Mouse (Mus musculus): ENCODE results near the gene 4930556J24Rik.
"Not testable (repeated sequence)": the region's sequence is repeated elsewhere in the genome, so short reads cannot be mapped to it uniquely, and the experiment has no call there.

The 4930556J24Rik gene

DNA sequence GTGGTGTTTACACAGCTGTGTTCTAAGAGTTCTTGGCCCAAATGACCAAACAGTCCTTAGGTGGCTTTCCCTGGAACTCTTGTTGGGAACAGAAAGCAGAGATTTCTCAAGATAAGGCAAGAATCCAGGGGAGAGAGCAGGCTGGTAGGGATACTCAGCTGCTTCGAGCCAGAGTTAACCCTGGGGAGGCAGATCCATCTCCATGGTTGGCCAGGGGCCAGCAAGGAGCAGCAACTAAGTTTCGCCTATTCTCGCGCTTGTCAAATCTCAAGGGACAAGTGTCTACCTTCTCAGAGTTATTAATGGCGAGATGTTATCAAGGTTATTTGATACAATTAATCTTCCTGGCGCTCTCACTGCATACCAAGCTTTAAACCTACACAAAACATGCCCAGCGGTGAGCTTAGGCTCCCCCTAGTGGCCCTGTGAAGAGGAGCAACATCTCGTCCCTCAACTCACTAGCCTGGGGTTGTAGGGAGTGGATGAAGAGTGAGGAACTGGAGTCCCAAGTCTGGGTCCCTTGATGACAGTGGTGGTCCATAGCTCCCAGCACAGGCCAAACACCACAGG, 55.2 kb downstream of the 4930556J24Rik start:
- DNase-seq (ENCODE audit: low spot score), result peak; percentile 74

DNA sequence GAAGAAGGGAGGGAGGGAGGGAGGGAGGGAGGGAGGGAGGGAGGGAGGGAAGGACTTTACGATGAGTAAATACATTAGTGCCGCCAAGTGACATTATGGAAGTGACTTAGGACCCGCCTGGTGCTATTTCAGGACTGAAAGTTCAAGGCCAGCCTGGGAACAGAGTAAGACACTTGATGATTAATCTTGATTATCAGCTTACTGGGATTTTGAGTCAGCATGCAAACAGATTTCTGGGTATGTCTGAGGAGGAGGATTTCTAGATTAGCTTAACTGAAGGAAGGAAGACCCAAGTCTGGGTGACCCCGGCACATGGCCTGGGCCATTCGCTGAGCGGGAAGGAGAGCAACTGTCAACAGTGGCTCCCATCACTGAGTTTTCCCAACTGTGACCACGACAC, 56.1 kb downstream of the 4930556J24Rik start:
- no peak for DNase-seq (ENCODE audit: low spot score)

DNA sequence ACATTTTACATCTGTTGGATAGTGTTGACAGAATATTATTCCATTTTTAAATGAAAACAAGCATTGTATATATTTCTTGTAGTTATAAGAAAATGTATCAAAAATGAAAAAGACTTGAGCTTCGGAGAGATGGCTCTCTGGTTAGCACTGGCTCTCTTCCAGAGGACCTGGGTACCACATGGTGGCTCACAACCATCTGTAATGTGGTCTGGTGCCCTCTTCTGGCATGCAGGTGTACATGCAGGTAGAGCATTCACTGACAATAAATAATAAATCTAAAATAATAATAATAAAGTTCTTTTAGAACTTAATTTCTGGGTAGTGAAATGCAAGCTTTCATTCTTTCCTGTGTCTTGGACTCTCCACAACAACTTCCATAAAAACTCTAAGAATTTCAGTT, 57.8 kb downstream of the 4930556J24Rik start:
- peak; percentile 32 for DNase-seq (ENCODE audit: low spot score)

DNA sequence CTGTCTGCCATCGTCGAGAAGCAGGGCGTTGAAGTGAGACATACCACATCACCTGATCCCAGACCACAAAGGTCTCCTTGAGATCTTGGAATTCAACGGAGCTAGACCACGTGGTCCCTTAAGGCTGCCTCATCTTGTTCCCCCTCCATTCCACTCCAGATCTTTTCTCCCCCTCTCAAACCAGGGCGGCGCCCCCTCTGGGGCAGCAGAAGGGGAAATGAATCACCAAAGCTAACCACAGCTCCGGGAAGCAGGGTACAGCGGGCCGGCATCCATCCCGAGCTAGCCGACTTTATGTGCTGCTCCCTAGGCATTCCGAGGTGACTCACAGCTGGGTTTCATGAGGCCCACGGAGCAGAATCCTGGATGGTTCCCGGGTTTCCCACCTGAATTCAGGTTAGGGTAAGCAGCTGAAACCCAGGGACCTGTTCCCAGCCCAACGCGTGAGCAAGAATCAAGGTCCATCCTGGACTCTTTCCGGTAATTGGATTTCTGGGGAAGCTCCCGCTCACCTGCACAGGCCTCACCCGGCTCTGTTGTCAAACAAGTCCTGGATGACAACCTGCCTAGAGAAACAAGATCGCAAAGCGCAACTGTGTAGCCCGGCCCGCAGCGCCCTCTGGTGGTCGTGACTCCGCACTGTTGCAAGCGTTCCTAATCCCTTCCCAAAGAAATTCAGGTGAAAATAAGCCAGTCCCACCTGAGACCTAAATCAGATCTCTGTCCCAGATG, 62.3 kb downstream of the 4930556J24Rik start, which contains the start of gene Slc35e4:
Gene Slc35e4, minus strand, starts transcription at position 556 of the 732 bp plus-strand sequence.
- DNase-seq (ENCODE audit: low spot score), result peak; percentile 90

DNA sequence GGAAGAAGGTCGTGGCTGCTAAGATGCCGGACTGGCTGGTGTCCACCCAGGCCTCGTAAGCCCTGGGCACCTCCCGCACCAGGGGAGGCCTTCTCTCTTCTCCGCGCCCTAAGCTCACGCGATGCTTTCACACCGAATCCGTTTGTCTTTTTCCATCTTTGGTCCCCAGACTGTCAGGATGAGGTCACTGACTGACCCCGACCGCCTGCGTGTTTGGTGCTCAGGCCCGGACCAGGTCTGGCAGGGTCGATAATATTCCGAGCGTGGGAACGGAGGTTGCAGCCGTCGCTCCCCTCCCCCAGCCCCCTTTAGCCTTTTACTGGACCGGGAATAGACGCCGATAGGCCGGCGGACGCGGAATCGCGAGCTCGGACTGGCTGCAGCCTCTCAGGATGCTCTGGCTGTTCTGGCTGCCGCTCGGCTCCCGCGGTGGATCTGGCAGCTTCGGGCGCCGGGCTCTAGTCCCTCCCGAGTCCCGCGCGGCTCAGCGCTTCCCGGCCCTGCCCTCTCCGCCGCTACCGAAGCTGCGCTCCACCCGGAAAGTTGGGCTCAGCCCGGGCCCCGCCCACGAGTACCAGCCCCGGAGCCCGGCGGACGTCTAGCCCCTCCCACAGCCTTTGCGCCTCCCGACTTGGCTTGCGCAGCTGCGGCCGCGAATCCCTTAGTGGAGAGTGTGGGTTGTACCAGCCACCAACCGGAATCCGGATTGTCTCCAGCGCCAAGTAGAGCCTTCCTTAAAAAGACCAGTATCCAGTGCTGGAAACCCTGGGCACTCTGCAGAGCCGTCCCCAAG, 63.1 kb downstream of the 4930556J24Rik start:
- peak; percentile 89 for DNase-seq (ENCODE audit: low spot score)

DNA sequence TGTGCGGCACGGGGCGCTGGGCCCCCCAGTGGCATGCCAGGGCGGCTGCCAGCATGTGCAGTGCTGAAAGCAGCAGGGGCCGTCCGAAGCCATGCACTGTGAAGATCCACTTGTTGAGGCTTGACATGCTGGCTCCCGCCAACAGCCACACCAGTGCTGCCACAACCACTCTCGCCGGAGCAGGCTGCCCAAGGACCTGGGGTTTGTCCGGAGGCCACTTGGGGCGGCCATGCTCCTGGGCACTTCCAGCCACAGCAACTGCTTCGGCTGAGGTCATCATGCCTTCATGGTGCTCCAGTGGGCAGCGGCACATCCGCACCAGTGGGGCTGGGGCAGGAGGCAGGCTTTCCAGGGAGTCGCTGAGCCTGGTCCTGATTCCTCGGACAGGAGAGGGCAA, 63.7 kb downstream of the 4930556J24Rik start:
- DNase-seq (ENCODE audit: low spot score), result peak; percentile 30

DNA sequence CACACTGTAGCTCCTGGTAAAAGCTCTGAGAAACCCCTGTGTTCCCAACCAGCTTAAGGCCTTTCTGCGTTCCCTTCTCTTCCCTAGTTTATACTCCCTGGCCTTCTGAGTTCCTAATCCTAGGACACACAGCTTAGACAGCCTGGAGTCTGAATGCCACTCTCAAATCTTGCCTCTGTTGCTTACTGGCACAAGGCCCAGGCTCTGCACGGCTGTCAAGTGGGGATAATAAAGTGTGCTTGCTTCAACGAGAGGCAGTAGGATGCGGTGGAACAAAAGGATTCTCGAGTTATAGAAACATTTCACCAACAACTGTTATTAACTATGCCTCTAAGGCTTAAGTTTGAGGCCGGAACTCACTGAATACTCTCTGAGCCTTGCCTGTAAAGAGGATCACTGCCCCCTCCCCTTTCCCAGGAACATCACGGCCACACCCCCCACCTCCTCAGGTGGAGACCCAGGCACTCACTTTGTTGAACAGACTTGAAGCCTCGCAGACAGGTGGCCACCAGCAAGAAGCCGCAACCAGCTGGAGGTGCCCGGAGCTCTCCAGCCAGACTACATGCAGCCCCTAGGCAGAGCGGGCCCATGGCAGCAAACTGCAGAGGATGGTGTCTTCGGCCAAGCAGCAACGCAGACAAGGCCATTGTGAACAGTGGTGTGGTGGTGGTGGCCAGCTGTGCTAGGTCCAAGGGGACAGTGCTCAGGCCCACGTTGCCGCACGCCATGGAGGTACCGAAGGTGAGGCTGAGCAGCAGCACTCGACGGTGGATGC, 64.3 kb downstream of the 4930556J24Rik start:
- no peak for DNase-seq (ENCODE audit: low spot score)

DNA sequence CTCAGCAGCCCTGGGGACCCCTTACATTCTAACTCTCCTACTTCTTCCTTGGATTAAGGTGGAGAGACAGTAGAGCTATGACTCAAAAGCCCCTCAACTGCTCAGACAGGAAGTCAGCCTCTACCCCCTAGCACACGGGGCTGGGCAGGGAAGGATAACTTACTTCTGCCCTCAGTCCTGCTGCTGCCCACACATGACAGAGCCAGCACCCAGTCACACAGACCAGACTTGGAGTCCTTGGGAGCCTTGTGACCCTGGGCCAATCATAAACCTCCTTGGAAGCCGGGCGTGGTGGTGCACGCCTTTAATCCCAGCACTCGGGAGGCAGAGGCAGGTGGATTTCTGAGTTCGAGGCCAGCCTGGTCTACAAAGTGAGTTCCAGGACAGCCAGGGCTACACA, 65.1 kb downstream of the 4930556J24Rik start:
- DNase-seq (ENCODE audit: low spot score), result not testable (repeated sequence)

DNA sequence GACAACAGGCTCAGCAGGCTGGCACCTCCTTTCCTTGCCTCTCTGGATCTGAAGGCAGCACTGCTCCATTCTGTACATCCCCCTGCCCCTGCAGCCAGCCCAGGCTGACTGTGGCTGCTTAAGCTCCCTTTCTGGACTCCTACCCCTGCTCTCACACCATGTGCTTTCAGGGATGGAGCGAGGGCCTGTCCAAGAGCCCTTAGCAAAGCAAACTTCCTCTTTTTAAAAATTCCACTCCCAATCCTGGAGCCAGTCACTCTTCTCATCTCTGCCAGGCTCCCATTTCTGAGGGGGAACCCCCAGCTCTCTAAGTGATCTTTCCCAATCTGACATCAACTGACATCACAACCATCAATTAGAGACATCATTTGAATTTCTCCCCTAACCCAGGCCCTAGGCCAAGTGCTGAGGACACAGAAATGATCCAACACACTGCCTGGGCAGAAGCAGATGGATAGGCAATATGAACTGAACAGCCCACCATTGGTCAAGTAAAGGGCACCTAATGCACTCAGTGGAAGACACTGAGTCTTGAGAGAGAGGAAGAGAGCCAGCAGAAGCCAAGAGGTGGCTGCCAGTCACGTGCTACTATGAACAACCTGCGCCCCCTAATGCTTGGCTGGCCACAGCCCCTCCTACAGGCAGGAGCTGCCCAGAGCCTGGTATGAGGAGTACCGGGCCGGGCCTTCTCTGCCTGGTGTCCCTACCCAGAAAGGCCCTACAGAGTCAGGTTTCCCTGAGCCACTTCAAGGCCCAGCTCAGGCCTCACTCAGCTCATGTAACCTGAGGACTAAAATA, 65.9 kb downstream of the 4930556J24Rik start:
- no peak for DNase-seq (ENCODE audit: low spot score)

DNA sequence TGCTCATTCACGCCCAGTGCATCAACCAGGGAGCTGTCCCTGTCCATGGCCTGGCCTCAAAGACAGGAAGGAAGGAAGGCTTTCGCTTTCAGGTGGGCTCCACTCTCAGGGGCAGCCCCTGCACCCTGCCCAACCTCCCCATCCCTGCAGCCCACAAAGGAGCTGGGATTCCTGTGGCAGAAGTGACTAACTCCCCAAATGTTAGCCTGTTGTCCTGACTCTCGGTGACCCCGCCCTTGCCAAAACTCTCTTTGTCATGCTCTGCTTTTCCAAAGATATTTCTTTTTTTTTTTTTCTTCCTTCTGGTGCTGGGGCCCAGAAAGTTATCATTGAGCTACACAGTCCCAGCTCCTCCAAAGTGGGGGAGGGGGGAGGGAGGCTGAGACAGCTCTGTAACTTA, 67.3 kb downstream of the 4930556J24Rik start:
- no peak for DNase-seq (ENCODE audit: low spot score)

DNA sequence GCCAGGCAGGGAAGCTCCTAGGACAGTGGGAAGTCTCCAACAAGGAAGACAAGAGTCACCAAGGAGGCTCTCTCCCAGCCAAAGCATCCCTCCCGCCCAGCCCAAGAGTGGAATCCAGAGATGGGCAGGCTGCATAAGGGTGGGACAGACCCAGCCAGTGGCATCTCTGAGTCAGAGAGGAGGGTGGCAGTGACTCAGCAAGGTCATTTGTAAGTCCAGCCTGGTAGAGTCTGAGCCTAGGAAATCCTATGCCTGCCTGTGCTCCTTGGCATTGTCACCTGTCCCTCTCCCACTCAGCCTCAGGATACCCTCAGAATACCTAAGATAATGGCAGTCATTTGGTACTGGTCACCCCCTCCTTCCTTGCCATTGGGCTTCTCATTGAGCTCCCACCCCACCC, 71.1 kb downstream of the 4930556J24Rik start:
- no peak for DNase-seq (ENCODE audit: low spot score)

DNA sequence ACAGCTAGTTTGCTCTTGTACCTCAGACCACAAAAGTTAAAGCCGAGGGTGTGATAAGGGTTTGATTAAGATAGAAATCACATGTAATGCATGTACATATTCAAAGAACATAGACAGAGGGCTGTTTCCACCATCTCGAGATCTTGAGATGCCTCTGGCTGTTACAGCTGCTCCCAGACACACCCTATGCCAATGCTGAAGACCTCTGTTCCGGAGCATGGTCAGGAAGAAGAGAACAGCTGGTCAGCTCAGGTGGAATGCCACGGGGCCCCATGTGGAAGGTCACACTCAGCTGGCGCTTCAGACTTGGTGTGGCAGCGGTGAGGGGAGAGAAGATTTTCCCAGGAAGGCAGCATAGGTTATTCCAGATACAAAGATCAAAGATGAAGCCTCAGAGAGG, 71.9 kb downstream of the 4930556J24Rik start:
- no peak for DNase-seq (ENCODE audit: low spot score)

DNA sequence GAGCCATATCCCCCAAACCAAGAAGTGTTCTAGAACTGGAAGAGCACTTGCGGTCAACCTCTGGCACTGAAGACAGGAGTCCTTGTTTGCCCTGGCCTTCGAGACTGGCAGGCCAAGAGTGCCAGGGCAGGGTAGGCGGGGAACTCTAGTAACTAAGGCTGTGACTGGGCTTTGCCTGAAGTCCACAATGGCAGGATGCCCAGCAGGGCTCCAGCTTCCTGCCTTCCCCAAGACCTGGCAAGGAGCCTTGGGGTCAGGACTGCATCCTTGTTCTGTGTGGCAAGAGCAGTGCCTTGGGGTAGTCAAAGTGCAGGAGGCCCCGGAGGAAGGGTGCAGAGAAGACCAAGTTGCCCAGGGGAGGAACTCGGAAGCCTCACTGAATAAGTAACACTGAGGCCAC, 73.5 kb downstream of the 4930556J24Rik start:
- DNase-seq (ENCODE audit: low spot score), result no peak

DNA sequence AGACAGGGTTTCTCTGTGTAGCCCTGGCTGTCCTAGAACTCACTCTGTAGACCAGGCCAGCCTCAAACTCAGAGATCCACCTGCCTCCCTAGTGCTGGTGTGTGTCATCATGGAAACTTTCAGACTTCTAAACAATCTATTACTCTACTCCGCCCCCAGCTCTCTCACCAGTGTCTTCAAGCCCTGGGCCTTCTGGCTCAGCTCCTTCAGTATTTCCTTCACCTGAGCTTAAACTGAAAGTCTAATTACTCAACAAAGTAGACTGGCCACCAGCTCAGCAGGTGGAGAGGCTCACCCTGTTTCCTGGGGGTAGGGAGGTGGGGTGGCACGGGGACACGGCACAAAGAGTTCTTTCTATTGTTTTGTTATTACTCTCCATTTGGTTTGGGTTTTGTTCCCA, 74.1 kb downstream of the 4930556J24Rik start:
- no peak for DNase-seq (ENCODE audit: low spot score)

DNA sequence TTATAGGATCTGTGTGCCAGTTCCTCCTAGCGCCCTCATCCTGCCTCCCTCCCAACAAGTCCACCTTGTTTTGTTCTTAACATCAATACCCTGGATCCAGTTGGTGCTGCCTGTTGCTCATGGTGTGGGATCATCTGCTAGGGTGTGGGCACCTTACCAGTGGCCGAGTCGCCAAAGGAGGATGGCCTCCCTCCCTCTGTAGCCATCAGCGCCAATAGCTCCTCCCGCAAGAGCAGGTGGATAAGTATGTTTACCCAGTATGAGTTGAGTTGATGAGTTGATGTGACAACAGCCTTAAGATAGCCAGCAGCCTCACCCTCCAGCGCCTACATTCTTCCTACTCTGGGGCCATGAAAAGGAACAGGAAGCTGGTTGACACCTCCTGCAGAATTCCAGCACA, 76.3 kb downstream of the 4930556J24Rik start:
- DNase-seq (ENCODE audit: low spot score), result no peak

DNA sequence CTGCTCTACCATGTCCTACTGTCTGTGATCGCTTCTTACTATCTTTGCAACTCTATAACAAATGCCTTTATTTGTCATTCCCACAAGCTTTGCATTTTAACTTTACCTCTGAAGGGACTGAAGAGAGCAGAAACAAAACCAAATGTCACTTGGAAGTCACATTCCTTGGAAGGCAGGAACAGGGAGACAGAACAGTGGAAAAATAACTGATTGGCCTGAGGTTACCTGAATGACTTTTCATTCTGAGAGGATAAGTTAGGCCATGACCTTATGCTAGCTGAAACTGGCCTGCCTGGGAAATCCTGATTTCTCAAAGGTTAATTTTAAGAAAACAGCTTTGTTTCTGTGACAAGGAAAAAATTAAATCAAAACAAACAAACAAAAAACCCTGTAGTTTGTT, 80.6 kb downstream of the 4930556J24Rik start:
- no peak for DNase-seq (ENCODE audit: low spot score)

DNA sequence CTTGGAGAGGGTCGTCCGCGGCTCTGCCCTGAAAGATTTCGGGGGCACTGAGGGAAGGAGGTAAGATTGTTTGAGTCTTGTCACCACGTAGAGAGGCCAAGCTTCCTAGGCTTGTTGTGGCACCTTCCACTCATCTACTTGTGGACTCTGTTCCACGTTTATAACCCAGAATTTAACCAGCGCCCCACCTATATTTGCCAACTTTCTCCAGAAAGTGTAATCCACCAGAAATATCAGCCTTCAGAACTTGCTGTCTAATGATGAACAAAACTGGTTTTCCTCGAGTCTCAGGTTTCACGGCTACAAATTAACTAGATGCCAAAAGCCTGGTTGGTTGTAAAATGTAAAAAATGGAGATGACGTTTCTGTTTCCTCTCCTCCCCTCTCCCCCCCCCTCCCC, 81.1 kb downstream of the 4930556J24Rik start:
- DNase-seq (ENCODE audit: low spot score), result no peak

DNA sequence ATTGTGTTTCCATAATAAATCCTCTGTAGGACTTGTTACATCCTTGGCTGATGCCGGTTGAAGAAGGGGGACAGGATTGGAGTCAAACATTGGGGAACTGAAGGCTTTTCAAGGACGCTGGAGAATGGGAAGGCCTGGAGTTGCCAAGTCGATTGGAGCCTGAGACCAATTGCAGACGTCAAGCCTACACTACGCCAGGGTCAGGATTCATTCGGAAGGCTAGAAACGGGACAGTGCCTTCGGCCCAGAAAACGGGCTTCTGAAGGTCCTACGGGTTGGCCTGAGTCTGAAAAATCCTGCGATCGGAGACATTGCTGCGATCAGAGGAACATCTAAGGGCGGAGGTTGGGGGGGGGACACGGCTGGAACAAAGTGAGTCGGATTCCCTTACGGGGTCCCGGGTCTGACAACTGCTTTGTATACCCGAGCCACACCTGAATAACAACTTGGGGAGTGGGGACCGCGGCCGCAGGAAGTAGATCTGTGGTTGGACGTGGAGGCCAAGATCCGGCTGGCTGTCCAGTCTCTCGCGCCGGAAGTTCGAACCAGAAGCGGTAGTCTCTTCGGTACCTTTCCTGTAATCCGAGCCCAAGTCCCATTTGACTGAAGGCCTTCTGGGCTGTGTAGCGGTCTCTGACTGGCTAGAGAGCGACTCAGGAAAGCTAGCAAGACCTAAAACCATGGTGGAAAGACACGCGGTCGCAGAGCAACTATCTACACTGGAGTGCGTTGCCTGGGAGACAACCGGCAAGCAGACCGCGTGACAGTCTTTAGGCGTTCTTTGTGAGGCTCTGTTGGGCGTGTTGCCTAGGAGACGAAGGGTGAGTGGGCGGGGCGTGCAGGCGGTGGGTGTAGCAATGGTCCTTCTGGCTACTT, 81.9 kb downstream of the 4930556J24Rik start, which contains the start of the genes 4921536K21Rik and Dusp18:
Gene 4921536K21Rik, minus strand, starts transcription at position 693 of the 876 bp plus-strand sequence.
Gene Dusp18, plus strand, starts transcription at position 835 of the 876 bp plus-strand sequence.
- peak; percentile 98 for DNase-seq (ENCODE audit: low spot score)

DNA sequence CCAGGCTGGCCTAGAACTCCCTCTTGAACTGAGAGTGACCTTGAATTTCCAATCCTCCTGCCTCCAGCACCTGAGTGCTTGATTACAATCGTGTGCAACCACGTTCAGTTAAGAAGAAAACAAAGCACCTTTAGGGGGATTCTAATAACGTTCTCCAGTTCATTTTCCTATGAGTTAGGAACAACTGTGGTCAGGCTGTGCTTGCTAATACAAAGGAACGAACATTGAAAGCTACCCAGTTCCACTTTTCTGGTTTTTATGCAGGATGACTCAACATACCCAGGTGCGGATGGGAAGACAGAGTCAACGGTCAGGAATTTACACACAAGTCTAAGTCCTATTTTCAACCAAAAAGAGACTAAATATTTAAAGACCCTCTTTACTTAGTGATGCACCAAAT, 82.6 kb downstream of the 4930556J24Rik start:
- DNase-seq (ENCODE audit: low spot score), result no peak

Measured in embryo, embryonic 10 days (tissue).